Mouse (Mus musculus): ENCODE measurements around the gene Ostc. TPM values are rescaled to one million over a fixed set of nuclear protein-coding genes. Genes with fewer than 3 reads are reported as not detected.

Ostc gene
- 330 TPM in 2 replicates for polyA plus RNA-seq (2016; fragmentation: Nextera tagmentation; extraction: Ambion mirVana)

DNA sequence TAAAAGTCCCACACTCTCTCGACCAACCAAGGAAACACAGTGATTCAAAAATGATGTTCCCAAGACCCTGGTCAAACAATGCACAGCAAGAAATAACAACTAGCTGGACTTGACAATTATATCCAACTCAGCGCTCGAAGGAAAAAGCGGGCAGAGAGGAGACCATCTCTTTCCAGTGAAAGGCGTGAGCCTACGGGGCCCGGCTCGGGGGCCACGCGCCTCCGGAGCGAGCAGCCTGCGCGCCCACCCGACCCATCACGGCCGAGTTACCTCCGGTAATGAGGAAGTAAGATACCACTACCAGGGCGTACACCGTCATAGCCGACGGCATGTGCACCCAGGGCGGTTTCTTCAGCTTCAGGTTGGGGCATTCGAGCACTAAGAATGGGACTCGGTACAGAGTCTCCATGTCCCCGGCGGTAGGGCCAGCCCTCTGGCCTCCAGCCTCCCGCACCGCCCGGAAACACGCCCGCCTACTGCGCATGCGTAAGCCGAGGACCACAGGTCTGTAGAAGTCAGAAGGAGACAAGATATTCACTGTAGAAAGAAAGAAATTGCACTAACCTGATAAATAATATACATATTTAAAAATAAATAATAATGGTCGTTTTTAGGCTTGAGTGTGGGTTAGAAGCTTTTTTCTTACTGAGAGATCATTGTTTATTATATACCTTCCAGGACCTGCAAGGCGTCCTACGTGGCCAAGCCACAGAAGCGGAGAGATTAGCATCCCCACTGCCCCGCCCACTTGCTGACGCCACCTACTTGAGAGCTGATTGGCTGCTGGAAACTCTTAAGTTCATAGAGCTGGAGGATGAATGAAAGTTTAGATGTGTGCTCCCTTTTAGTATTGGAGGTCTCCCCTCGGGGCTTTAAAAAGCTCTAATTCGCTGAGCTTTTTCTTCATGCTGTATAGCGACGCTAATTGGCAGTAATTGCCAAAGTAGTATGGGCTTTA lies at the start of gene Ostc:
TSS of gene Ostc (minus strand) at position 478 of the 958 bp plus-strand sequence.
- Histone ChIP-seq H3K4me3 (peak within 1 kb of the TSS; percentile 69), H3K9me3 (no peaks in the 10 kb centered on the region), H3K27ac (peak within 1 kb of the TSS; percentile 94), H3K4me1 (peaks cover 25% of the 10 kb centered on the region), H3K27me3 (ENCODE audit: poor library complexity, severe bottlenecking) (no peaks in the 10 kb centered on the region), H3K36me3 (replicated peaks) (peaks cover 26% of the 10 kb centered on the region)
- peak; percentile 92 for DNase-seq (ENCODE audit: extremely low spot score, low spot score)
- under 1% methylated on average over 45 of the region's 45 CpGs for WGBS

GRCm38 (mm10) chr3:130758157-130758841 lies 49.1 kb upstream of the Ostc start:
- DNase-seq (ENCODE audit: extremely low spot score, low spot score), result no peak
- no peaks in the 10 kb centered on the region for H3K36me3 ChIP-seq (replicated peaks)
- no peaks in the 10 kb centered on the region; the same call in 1 of the 2 replicates for H3K27me3 ChIP-seq (ENCODE audit: poor library complexity, severe bottlenecking)
- 46% methylated on average over 15 of the region's 15 CpGs for WGBS
- peak overlapping the region; percentile 82 for H3K27ac ChIP-seq
- peak overlapping the region; percentile 12; the same call in 1 of the 2 replicates for H3K4me3 ChIP-seq
- H3K9me3 ChIP-seq, result peaks cover 3% of the 10 kb centered on the region
- H3K4me1 ChIP-seq, result peaks cover 29% of the 10 kb centered on the region

DNA sequence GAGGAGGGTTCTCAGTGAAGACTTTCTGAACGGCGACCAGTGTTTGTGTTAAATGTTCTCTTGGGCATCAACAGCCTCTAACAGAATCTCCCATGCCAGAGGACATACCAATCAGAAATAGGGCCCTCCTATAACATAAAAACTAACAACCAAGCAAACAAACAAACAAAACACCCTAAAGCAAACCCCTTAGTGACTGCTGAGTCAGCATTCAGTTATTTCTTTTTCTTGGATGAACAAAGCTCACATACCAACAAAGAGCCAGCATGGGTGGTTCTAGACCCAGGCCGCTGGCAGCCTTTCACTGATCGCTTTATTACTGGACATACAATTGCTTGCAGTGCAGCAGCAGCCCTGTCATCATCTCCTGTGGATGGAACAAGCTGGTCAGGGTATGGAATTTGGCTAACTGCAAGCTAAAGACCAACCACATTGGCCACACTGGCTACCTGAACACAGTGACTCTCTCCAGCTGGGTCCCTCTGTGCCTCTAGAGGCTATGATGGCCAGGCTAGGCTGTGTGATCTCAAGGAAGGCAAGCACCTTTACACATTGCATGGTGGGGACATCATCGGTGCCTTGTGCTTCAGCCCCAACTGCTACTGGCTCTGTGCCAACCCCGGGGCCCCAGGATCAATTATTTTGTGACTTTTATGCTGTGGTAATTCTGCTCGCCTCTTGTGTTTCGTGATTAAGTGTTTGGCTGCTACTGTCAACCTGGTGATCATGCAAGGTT lies 48.0 kb upstream of the Ostc start:
- H3K9me3 ChIP-seq, result peaks cover 3% of the 10 kb centered on the region
- H3K4me1 ChIP-seq, result peaks cover 29% of the 10 kb centered on the region
- no peak for DNase-seq (ENCODE audit: extremely low spot score, low spot score)
- H3K27ac ChIP-seq, result peak overlapping the region; percentile 82
- H3K27me3 ChIP-seq (ENCODE audit: poor library complexity, severe bottlenecking), result no peaks in the 10 kb centered on the region; the same call in 1 of the 2 replicates
- H3K36me3 ChIP-seq (replicated peaks), result no peaks in the 10 kb centered on the region
- 88% methylated on average over 8 of the region's 8 CpGs for WGBS
- H3K4me3 ChIP-seq, result no peak overlapping the region; the same call in 1 of the 2 replicates

DNA sequence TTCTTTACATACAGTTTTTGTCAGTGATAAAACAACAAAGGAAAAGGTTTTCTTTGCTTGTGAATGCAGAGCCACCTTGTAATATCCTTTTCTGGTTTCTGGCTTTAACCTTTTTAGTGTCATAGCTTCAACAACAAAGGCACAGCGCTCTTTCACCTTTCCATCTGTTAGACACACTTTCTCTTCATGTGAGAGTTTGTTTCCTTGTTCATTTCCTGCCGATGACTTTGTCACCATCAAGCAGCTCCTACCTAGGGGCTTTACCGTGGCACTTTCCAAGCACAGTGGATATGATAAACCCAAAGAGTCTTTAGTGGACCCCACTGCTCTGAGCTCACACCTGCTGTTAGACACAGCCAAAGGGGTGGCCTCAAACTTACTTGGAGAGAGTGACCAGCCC lies 40.0 kb upstream of the Ostc start:
- DNase-seq (ENCODE audit: extremely low spot score, low spot score), result no peak
- Histone ChIP-seq H3K4me3 (no peak overlapping the region), H3K9me3 (peaks cover 9% of the 10 kb centered on the region), H3K4me1 (peaks cover 28% of the 10 kb centered on the region), H3K36me3 (replicated peaks) (no peaks in the 10 kb centered on the region), H3K27ac (no peak overlapping the region), H3K27me3 (ENCODE audit: poor library complexity, severe bottlenecking) (no peaks in the 10 kb centered on the region)
- 91% methylated on average over 3 of the region's 3 CpGs for WGBS

GRCm38 (mm10) chr3:130746673-130747619 lies 37.7 kb upstream of the Ostc start:
- Histone ChIP-seq H3K27me3 (ENCODE audit: poor library complexity, severe bottlenecking) (no peaks in the 10 kb centered on the region), H3K27ac (peak overlapping the region; percentile 74), H3K4me1 (peaks cover 28% of the 10 kb centered on the region), H3K36me3 (replicated peaks) (no peaks in the 10 kb centered on the region), H3K9me3 (peaks cover 9% of the 10 kb centered on the region), H3K4me3 (no peak overlapping the region)
- 33% methylated on average over 10 of the region's 10 CpGs for WGBS
- no peak for DNase-seq (ENCODE audit: extremely low spot score, low spot score)

- Histone ChIP-seq H3K9me3 (no peaks in the 10 kb centered on the region), H3K27ac (peak overlapping the region; percentile 76), H3K4me1 (peaks cover 32% of the 10 kb centered on the region), H3K4me3 (no peak overlapping the region), H3K36me3 (replicated peaks) (no peaks in the 10 kb centered on the region), H3K27me3 (ENCODE audit: poor library complexity, severe bottlenecking) (no peaks in the 10 kb centered on the region)
- WGBS, result 49% methylated on average over 21 of the region's 21 CpGs
- no peak for DNase-seq (ENCODE audit: extremely low spot score, low spot score)
Observed at GRCm38 (mm10) chr3:130737652-130738361, 28.6 kb upstream of the Ostc start.

DNA sequence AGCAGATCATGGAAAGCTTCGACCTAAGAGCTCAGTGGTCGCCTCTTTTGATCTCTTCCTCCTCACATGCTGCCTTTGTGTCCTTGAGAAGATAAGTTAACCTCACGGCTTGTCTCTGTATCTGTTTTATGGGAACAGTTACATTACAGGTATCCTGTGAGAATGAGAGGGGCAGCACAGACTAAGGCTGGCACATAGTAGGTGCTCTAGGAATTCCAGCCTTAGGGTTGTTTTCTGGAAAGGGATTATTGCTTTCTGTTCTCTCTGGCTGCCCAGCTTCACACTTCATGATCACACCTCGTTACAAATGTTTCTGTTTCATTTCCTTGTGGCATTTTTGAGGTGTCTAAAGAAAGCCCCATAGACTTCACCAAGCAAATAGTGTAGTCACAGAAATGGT lies 27.5 kb upstream of the Ostc start:
- Histone ChIP-seq H3K9me3 (no peaks in the 10 kb centered on the region), H3K4me3 (no peak overlapping the region), H3K27ac (peak overlapping the region; percentile 63), H3K27me3 (ENCODE audit: poor library complexity, severe bottlenecking) (no peaks in the 10 kb centered on the region), H3K36me3 (replicated peaks) (no peaks in the 10 kb centered on the region), H3K4me1 (peaks cover 32% of the 10 kb centered on the region)
- 53% methylated on average over 4 of the region's 4 CpGs for WGBS
- no peak for DNase-seq (ENCODE audit: extremely low spot score, low spot score)

DNA sequence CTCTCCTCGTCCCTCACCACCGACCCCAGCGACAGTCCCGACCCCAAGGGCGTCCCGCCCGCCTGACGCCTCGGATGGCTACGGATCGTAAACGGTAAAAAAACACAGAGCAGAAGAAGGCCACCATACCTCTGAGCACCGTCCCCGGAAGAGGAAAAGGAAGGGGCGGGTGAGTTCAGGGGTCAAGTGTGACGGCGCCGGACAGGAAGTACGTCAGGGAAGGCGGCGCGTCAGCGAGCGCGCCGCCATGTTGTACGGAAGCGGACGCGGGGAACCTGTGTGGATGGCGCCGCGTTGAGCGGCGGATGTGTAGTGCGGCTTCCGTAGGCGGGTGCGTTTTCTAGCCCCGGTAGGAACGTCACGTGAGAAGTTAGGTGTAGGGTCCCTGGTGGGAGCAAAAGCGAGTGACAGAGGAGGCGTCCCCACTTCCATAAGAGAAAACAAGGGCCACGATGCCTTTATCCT lies 21.0 kb upstream of the Ostc start, which contains the start of gene Rpl34:
TSS of gene Rpl34 (minus strand) at position 210 of the 465 bp plus-strand sequence.
- peak within 1 kb of the TSS; percentile 99 for H3K4me3 ChIP-seq
- H3K27me3 ChIP-seq (ENCODE audit: poor library complexity, severe bottlenecking), result no peaks in the 10 kb centered on the region
- peaks cover 41% of the 10 kb centered on the region for H3K36me3 ChIP-seq (replicated peaks)
- H3K27ac ChIP-seq, result peak within 1 kb of the TSS; percentile 96
- DNase-seq (ENCODE audit: extremely low spot score, low spot score), result peak; percentile 95
- H3K9me3 ChIP-seq, result no peaks in the 10 kb centered on the region
- WGBS, result under 1% methylated on average over 45 of the region's 45 CpGs
- H3K4me1 ChIP-seq, result peaks cover 32% of the 10 kb centered on the region

DNA sequence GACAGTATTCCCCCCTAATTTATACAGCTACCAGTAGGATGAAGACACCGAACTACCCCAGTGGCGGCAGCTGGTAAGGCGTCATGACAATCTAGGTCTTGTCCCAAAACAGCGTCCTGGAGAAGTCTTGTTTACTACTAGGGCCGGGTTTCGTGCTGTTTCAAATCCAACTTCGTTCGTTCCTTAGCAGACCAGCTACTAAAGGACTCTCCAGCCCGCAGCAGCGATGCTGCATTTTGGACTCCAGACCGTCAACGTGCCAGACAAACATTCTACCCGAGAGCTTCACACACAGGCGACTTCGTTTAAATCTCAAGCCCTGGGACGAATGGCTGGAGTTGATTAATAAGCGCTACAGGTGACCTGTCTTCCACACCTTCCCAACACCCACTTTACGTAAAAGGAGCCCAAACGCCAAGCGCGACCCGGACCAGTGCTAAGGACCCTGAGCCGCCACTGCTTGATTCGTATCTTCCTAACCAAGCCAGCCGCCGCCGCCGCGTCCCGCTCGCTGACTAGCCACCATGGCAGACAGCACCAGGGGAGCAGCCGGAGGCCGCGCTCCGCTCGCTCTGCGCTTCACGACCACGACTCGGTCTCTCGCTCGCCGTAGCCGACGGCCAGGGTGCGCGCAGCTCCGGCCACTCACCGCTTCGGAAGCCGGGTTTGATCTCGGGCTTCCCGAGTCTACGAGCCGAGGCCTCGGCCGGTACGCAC lies 20.4 kb upstream of the Ostc start:
- Histone ChIP-seq H3K9me3 (no peaks in the 10 kb centered on the region), H3K27me3 (ENCODE audit: poor library complexity, severe bottlenecking) (no peaks in the 10 kb centered on the region), H3K36me3 (replicated peaks) (peaks cover 47% of the 10 kb centered on the region), H3K27ac (peak overlapping the region; percentile 96), H3K4me3 (peak overlapping the region; percentile 99), H3K4me1 (peaks cover 28% of the 10 kb centered on the region)
- under 1% methylated on average over 58 of the region's 58 CpGs for WGBS
- DNase-seq (ENCODE audit: extremely low spot score, low spot score), result peak; percentile 44

- Histone ChIP-seq H3K36me3 (replicated peaks) (peaks cover 66% of the 10 kb centered on the region), H3K9me3 (no peaks in the 10 kb centered on the region), H3K4me3 (0 out of 2 replicates have a peak overlapping the region, but pooled peaks have one; percentile 99), H3K27ac (no peak overlapping the region), H3K27me3 (ENCODE audit: poor library complexity, severe bottlenecking) (no peaks in the 10 kb centered on the region), H3K4me1 (peaks cover 31% of the 10 kb centered on the region)
- no peak for DNase-seq (ENCODE audit: extremely low spot score, low spot score)
- 84% methylated on average over 4 of the region's 4 CpGs for WGBS
Observed at GRCm38 (mm10) chr3:130727676-130728075, 18.4 kb upstream of the Ostc start.

All from forebrain, embryonic 10.5 days (tissue).